Mouse (Mus musculus): ENCODE data around the gene Gpr146. TPM values are rescaled to one million over a fixed set of nuclear protein-coding genes. Genes with fewer than 3 reads are reported as not detected.

Gene Gpr146
- polyA plus RNA-seq, 1 experiment from 2014 or later = 1.4 TPM

DNA sequence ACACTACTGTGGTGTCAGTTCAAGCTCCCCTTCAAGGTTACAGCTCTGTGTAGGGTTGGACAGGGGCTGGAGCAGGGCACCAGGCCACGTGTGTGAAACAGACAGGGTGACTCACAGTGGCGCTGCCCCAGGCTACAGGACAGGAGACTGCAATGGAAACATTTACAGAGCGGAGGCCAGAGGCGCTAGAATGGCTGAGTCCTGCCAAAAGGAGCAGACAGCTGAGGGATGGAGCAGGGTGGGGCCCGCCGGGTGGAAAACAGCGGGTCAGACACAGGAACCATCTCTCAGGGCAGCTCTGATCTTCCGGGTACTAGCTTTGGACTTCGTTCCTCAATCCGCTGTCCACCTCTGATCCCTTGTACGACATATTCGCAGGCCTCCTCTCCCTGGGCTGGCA lies 31.9 kb downstream of the Gpr146 start:
- 71% methylated on average over 12 of the region's 12 CpGs for WGBS
- Histone ChIP-seq H3K27ac (peak overlapping the region; percentile 6; the same call in 1 of the 2 replicates), H3K9ac (0 out of 2 replicates have a peak overlapping the region, but pooled peaks have one; percentile 35), H3K4me2 (replicated peaks) (no peak overlapping the region), H3K27me3 (no peaks in the 10 kb centered on the region), H3K4me1 (peaks cover 61% of the 10 kb centered on the region), H3K9me3 (no peaks in the 10 kb centered on the region), H3K36me3 (peaks cover 1% of the 10 kb centered on the region; the same call in 1 of the 2 replicates), H3K4me3 (no peak overlapping the region)
- ATAC-seq (ENCODE audit: low FRiP score, low read depth) = no peak

DNA sequence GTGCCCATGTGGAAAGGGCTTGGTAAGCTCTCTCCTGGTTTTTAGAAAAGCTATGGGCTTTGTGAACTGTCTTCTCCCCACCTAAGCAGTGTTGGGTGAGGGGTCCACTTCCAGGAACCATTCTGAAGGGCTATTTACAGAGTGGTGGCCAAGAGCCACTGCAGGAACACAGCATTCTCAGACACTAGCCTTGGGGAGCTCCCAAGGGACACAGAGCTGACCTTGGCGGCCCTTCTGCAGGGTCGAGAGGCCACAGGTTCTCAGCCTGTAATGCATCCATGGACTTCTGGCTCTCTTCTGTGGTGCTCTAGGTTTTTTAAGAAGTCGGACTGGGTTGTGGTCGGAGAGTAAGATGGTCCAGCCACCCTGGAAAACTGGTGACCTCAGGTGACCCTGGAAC lies 32.6 kb downstream of the Gpr146 start:
- no peak overlapping the region for H3K4me2 ChIP-seq (replicated peaks)

DNA sequence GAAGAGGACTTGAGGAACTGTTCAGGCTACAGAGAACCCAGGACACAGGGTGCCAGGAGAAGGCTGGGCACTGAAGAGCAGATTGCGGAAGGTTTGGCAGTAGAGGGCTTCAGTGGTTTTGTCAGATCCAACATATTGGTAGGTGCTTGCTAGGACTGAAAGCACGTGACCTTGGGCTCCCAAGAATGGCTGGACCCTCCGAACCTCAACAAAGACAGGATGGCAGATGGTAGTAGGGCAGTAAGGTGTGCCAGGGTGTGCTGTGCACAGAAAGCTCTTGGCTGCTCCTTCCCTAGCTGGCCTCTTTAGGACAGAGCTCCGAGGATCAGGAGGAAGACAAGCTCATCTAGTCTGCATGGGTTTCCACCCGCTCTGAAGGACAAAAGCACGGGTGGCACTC lies 33.6 kb downstream of the Gpr146 start:
- peaks cover 9% of the 10 kb centered on the region; the same call in 1 of the 2 replicates for H3K36me3 ChIP-seq
- no peak overlapping the region for H3K27ac ChIP-seq
- ATAC-seq (ENCODE audit: low FRiP score, low read depth) = no peak
- 91% methylated on average over 6 of the region's 6 CpGs for WGBS
- no peaks in the 10 kb centered on the region for H3K9me3 ChIP-seq
- H3K4me2 ChIP-seq (replicated peaks) = no peak overlapping the region
- no peaks in the 10 kb centered on the region for H3K27me3 ChIP-seq
- peaks cover 48% of the 10 kb centered on the region for H3K4me1 ChIP-seq
- no peak overlapping the region for H3K9ac ChIP-seq
- no peak overlapping the region for H3K4me3 ChIP-seq

More for the DNA sequence above, 32.6 kb downstream of the Gpr146 start:
- Histone ChIP-seq H3K36me3 (peaks cover 8% of the 10 kb centered on the region; the same call in 1 of the 2 replicates), H3K9me3 (no peaks in the 10 kb centered on the region), H3K27ac (no peak overlapping the region), H3K9ac (no peak overlapping the region), H3K4me1 (peaks cover 58% of the 10 kb centered on the region), H3K4me3 (no peak overlapping the region), H3K27me3 (no peaks in the 10 kb centered on the region)
- ATAC-seq (ENCODE audit: low FRiP score, low read depth) = no peak
- 90% methylated on average over 4 of the region's 4 CpGs for WGBS

DNA sequence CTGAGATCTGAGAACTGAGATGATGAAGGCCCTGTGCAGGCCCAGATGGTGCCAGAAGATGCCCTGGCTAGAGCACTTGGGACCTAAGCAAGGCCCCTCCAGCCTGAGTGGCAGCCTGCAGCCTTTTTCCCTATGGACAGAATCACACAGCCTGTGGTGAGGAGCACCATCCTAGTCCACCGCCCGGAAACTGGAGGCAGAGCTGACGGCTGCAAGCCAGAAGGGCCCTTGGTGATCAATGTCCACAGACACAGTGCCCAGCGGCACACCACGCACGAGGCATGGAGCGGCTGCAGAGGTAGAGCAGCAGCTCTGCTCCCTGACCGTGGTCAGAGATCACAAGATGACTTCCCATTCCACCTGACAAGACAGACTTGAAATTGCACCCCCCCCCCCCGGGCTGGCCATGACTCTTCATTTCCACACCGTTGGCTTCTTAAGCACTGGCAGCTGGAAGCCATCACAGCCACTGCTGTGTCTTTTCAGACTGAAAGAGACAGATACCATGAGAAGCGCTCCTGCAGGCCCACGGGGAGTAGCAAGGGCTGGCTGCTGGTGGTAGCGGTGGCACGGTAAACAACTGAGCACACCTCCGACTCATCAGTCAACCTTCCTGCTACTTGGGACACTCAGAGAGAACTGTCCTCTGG lies 34.3 kb downstream of the Gpr146 start:
- WGBS = 82% methylated on average over 15 of the region's 15 CpGs
- Histone ChIP-seq H3K36me3 (peaks cover 10% of the 10 kb centered on the region; the same call in 1 of the 2 replicates), H3K27me3 (no peaks in the 10 kb centered on the region), H3K4me3 (no peak overlapping the region), H3K27ac (no peak overlapping the region), H3K4me1 (peaks cover 44% of the 10 kb centered on the region), H3K9me3 (no peaks in the 10 kb centered on the region), H3K4me2 (replicated peaks) (no peak overlapping the region), H3K9ac (no peak overlapping the region)
- no peak for ATAC-seq (ENCODE audit: low FRiP score, low read depth)

DNA sequence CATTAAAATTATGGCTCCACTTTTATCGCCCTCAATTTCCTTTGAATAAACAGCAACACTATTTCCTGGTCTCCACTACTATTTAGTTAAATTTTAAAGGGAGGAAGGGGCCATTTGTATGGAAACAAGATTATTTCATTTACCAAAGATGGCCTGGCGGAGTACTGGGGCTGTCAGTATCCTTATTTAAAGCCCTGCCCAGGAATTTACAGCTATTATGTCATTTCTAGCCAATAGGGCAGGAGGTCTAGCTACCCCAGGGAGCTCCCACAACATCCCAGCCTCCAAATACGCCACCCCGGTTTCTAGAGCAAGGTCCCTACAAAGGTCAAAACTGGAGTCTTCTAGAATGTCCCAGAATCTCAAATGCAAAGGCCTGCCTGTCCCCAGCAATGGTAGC lies 36.0 kb downstream of the Gpr146 start:
- peaks cover 15% of the 10 kb centered on the region; the same call in 1 of the 2 replicates for H3K36me3 ChIP-seq
- H3K27ac ChIP-seq = no peak overlapping the region
- no peak overlapping the region for H3K9ac ChIP-seq
- WGBS = 49% methylated on average over 4 of the region's 4 CpGs
- no peak overlapping the region for H3K4me3 ChIP-seq
- peaks cover 32% of the 10 kb centered on the region for H3K4me1 ChIP-seq
- H3K4me2 ChIP-seq (replicated peaks) = no peak overlapping the region
- no peaks in the 10 kb centered on the region for H3K27me3 ChIP-seq
- no peaks in the 10 kb centered on the region; the same call in 1 of the 2 replicates for H3K9me3 ChIP-seq
- ATAC-seq (ENCODE audit: low FRiP score, low read depth) = no peak

DNA sequence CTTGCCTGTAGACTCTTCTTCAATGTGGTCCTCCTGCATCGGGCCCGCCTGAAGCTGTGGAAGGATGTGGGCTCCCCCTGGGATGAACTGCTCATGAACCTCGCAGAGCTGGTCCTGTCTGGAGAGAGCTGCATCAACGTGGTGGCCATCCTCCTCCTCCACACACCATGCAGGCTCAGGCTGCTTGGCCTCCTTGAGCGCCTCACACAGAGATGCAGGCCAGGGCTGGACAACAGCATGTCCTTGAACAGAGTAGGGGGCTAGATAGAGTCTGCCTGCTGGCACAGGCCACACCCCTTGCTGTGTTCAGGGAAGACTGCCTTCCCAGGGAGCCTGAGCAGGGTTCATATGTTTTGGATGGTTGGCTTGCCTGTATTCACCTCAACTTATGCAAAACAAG lies 37.5 kb downstream of the Gpr146 start:
- H3K4me2 ChIP-seq (replicated peaks) = no peak overlapping the region

DNA sequence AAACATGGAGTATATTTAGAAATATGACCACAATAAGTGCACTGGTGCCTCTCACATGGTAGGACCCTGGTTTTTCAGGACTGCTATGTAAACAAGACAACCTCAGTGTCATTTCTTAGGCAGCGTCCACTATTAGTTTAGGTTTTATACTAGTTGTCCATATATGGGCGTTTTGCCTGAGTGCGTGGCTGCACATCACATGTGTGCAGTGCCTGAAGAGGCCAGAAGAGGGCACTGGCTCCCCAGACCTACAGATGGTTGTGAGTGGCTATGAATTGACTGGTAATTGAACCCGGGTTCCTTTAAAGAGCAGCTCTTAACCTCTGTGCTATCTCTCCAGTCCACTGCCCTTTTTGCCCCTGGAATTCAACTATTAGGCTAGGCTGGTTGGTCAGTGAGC lies 39.4 kb downstream of the Gpr146 start:
- Histone ChIP-seq H3K27me3 (no peaks in the 10 kb centered on the region), H3K4me1 (peaks cover 35% of the 10 kb centered on the region), H3K4me2 (replicated peaks) (no peak overlapping the region), H3K9me3 (no peaks in the 10 kb centered on the region; the same call in 1 of the 2 replicates), H3K9ac (no peak overlapping the region), H3K27ac (no peak overlapping the region), H3K36me3 (peaks cover 15% of the 10 kb centered on the region; the same call in 1 of the 2 replicates), H3K4me3 (no peak overlapping the region)
- WGBS = 93% methylated on average over 4 of the region's 4 CpGs
- ATAC-seq (ENCODE audit: low FRiP score, low read depth) = no peak

More for the DNA sequence above, 37.5 kb downstream of the Gpr146 start:
- 86% methylated on average over 5 of the region's 5 CpGs for WGBS
- Histone ChIP-seq H3K4me1 (peaks cover 33% of the 10 kb centered on the region), H3K4me3 (no peak overlapping the region), H3K9ac (no peak overlapping the region; the same call in 1 of the 2 replicates), H3K36me3 (peaks cover 15% of the 10 kb centered on the region; the same call in 1 of the 2 replicates), H3K27me3 (no peaks in the 10 kb centered on the region), H3K9me3 (no peaks in the 10 kb centered on the region; the same call in 1 of the 2 replicates), H3K27ac (no peak overlapping the region)
- ATAC-seq (ENCODE audit: low FRiP score, low read depth) = no peak

DNA sequence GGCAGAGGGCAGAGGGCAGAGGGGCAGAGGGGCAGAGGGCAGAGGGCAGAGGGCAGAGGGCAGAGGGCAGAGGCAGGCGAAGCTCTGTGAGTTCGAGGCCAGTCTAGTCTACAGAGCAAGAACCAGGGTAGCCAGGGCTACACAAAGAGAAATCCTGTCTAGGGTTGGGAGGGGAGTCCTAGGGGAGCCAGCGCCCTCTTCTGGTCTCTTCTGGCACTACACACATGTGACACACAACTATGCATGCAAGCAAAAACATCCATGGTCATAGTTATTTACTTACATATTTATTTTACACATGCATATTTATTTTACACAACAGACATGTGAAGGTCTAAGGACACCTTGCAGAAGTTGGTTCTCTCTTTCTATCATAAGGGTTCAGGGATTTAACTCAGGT lies 40.0 kb downstream of the Gpr146 start:
- ATAC-seq (ENCODE audit: low FRiP score, low read depth) = no peak
- 93% methylated on average over 3 of the region's 3 CpGs for WGBS

DNA sequence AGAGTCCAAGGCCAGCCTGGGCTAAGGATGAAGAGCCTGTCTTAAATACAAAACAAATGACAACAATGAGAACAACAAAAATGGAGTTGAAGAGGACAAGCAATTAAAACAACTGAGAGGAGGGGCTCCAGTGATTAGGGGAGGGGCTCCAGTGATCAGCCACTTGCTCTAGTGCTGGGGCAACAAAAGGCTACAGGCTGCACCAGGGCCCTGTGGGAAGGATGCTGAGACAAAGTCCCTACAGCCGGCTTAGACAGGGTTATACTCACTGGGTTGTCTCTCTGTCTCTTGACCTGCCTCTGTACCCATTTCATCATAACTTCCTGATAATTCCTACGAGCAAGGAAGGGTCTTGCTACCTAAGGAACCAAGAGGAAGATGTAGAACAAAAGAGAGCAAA lies 40.6 kb downstream of the Gpr146 start:
- Histone ChIP-seq H3K27ac (peak overlapping the region; percentile 28; the same call in 1 of the 2 replicates), H3K4me1 (peaks cover 43% of the 10 kb centered on the region), H3K27me3 (no peaks in the 10 kb centered on the region), H3K4me3 (no peak overlapping the region), H3K4me2 (replicated peaks) (no peak overlapping the region), H3K9ac (no peak overlapping the region), H3K9me3 (no peaks in the 10 kb centered on the region; the same call in 1 of the 2 replicates), H3K36me3 (peaks cover 15% of the 10 kb centered on the region; the same call in 1 of the 2 replicates)
- 83% methylated on average over 2 of the region's 2 CpGs for WGBS
- ATAC-seq (ENCODE audit: low FRiP score, low read depth) = no peak

More for the DNA sequence above, 40.0 kb downstream of the Gpr146 start:
- H3K9ac ChIP-seq = no peak overlapping the region
- H3K9me3 ChIP-seq = no peaks in the 10 kb centered on the region; the same call in 1 of the 2 replicates
- H3K27me3 ChIP-seq = no peaks in the 10 kb centered on the region
- H3K4me2 ChIP-seq (replicated peaks) = no peak overlapping the region
- H3K27ac ChIP-seq = no peak overlapping the region
- H3K4me1 ChIP-seq = peaks cover 40% of the 10 kb centered on the region
- peaks cover 15% of the 10 kb centered on the region; the same call in 1 of the 2 replicates for H3K36me3 ChIP-seq
- H3K4me3 ChIP-seq = no peak overlapping the region

DNA sequence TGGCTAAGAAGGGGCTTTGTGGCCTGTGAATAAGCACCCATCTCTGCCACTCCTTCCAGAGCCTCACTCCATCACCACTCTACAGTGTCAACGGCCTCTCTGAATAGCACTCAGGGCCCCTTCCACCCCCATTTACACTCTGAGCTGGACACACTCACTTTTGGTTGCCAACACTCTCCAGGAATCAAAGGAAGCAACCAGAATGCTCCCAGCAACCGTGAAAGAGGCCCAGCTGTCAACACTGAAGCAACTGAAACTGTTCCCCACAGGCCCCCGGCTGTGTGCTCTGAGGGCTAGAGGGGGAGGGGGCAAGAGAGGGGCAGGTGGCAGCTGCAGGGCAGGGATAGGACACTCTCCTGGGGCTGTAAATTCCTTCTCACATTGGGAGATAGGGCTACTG lies 41.1 kb downstream of the Gpr146 start:
- peak; percentile 35 for ATAC-seq (ENCODE audit: low FRiP score, low read depth)
- WGBS = 16% methylated on average over 3 of the region's 3 CpGs
- H3K4me3 ChIP-seq = no peak overlapping the region

DNA sequence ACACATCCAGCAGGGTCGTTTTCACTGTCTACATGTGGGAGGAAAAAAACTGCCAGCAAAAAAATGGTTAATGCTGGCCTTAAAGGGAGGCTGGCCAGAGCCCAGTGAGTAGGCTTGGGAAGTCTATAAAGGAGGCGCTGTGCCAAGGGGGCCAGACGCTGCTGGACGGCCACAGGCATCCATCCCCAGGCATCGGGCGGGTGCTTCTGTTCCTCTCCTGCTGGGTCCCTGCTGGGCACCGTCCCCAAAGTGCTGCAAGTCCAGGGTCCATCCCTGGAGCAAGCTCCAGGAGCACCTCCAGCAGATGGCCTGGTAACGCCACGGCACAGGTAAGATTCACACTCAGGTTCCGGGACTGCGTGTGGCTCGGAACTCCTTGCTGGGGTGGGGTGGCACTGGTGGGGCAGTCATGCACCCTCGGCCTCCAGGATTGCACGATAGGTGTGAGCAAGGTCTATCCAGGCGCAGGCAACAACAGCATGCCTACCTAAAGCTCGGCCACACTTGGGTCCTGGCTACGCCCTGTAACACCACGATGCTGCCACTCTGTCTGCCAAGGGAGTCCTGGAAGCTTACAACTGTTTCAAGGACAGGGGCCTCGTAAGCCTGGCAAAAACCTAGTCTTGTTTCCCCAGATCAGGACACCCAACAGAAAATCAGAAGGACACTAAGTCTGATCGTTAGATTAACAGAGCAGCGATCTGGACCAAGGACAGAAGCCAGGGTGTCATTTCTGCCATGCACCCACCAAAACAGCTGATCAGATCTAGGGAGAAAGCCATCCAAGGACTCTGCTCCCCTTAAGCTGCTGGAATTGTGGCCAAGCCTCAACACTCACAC lies 45.7 kb downstream of the Gpr146 start, which contains the start of gene Gper1:
Gper1 (plus strand) TSS at position 126 of the 840 bp plus-strand sequence.
- peak within 1 kb of the TSS; percentile 61; the same call in 1 of the 2 replicates for H3K27ac ChIP-seq
- H3K4me3 ChIP-seq = peak within 1 kb of the TSS; percentile 37
- WGBS = 42% methylated on average over 21 of the region's 21 CpGs
- H3K36me3 ChIP-seq = no peaks in the 10 kb centered on the region; the same call in 1 of the 2 replicates
- no peak; the same call in 1 of the 2 replicates for ATAC-seq (ENCODE audit: low FRiP score, low read depth)
- H3K27me3 ChIP-seq = no peaks in the 10 kb centered on the region
- peaks cover 56% of the 10 kb centered on the region for H3K4me1 ChIP-seq
- no peaks in the 10 kb centered on the region for H3K9me3 ChIP-seq
- peak within 1 kb of the TSS; percentile 70 for H3K9ac ChIP-seq
- H3K4me2 ChIP-seq (replicated peaks) = peak within 1 kb of the TSS; percentile 60

More for the DNA sequence above, 41.1 kb downstream of the Gpr146 start:
- H3K9me3 ChIP-seq = no peaks in the 10 kb centered on the region; the same call in 1 of the 2 replicates
- H3K9ac ChIP-seq = 0 out of 2 replicates have a peak overlapping the region, but pooled peaks have one; percentile 20
- no peaks in the 10 kb centered on the region for H3K27me3 ChIP-seq
- peak overlapping the region; percentile 28; the same call in 1 of the 2 replicates for H3K27ac ChIP-seq
- peaks cover 43% of the 10 kb centered on the region for H3K4me1 ChIP-seq
- H3K4me2 ChIP-seq (replicated peaks) = no peak overlapping the region
- H3K36me3 ChIP-seq = peaks cover 15% of the 10 kb centered on the region; the same call in 1 of the 2 replicates

All from limb, embryonic 13.5 days (tissue).